Mouse (Mus musculus): Measurements from ENCODE around the gene Arhgap24. TPM values are rescaled to one million over a fixed set of nuclear protein-coding genes. Genes with fewer than 3 reads are reported as not detected.

The Arhgap24 gene
- total and polyA plus RNA-seq, 3 experiments, result 34.7 to 51.6 (median 47.9) TPM

DNA sequence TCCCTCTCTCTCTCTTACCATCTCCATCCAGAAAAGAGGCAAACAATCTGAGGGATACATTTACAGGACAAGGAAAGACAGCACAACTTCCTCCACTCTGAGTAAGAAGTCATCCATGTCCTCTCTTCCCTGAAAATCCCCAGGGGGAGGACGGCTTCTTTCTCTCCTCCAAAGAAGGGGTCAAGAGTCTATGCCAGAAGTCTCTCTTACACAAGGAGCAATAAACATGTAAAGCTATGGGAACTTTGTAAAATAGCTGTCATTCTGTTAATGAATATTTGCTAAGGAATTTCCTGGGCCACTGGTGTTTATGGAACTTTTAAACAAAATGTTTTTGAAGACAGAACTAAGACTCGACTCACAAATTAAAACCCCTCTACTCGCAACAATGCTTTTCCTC is 248.3 kb downstream of the Arhgap24 start:
- Histone ChIP-seq H3K9ac (ENCODE audit: insufficient read depth, low read depth) (no peak overlapping the region), H3K4me2 (ENCODE audit: insufficient read depth, low read depth, poor library complexity, severe bottlenecking) (no peak overlapping the region), H3K79me2 (replicated peaks; ENCODE audit: control insufficient read depth, extremely low read depth, insufficient read depth, poor library complexity, severe bottlenecking) (no peaks in the 10 kb centered on the region), H3K36me3 (replicated peaks in 1 of 2; ENCODE audit: control insufficient read depth in 1 of 2, insufficient read depth in 1 of 2, low read length in 1 of 2) (peaks cover 2 to 53% of the 10 kb centered on the region in 2 experiments), H3K27ac (ENCODE audit: insufficient read depth, low read depth) (no peak overlapping the region), H3K27me3 (replicated peaks) (no peaks in the 10 kb centered on the region), H3K4me1 (ENCODE audit: control insufficient read depth in 1 of 2, insufficient read depth in 2 of 2) (peaks cover 0 to 20% of the 10 kb centered on the region in 2 experiments; a peak in 2 of 4 replicates), H3K4me3 (replicated peaks in 1 of 3; ENCODE audit: low read depth in 2 of 3, low read length in 2 of 3, poor library complexity in 1 of 3) (no peak overlapping the region), H3K9me3 (replicated peaks; ENCODE audit: low read length) (no peaks in the 10 kb centered on the region)
- TF ChIP-seq ETS1 (conservative IDR thresholded peaks at IDR 0.05; ENCODE audit: low read depth, low read length), result no peak
- no peak for TF ChIP-seq JUN (IDR thresholded peaks at IDR 0.05; ENCODE audit: insufficient read depth, low read depth, low read length)
- TF ChIP-seq CHD1 (IDR thresholded peaks at IDR 0.05; ENCODE audit: low read depth, low read length), result no peak
- TF ChIP-seq KAT2A (IDR thresholded peaks at IDR 0.05; ENCODE audit: insufficient replicate concordance, low read length), result no peak
- TF ChIP-seq ELF1 (IDR thresholded peaks at IDR 0.05; ENCODE audit: low read depth, low read length), result no peak
- TF ChIP-seq EP300 (IDR thresholded peaks at IDR 0.05; ENCODE audit: low read length), result no peak
- no peak for TF ChIP-seq POLR2AphosphoS2 (IDR thresholded peaks at IDR 0.05; ENCODE audit: low read depth, low read length)
- no peak for TF ChIP-seq MEF2A (IDR thresholded peaks at IDR 0.05; ENCODE audit: borderline replicate concordance, low read depth, low read length)
- no peak for TF ChIP-seq RCOR1 (conservative IDR thresholded peaks at IDR 0.05; ENCODE audit: low read depth, low read length)
- no peak for TF ChIP-seq MAFK (IDR thresholded peaks at IDR 0.05; ENCODE audit: insufficient replicate concordance, low read length)
- TF ChIP-seq UBTF (IDR thresholded peaks at IDR 0.05; ENCODE audit: low read depth, low read length), result no peak
- no peak for TF ChIP-seq SIN3A (IDR thresholded peaks at IDR 0.05; ENCODE audit: low read length)
- no peak for TF ChIP-seq GABPA (IDR thresholded peaks at IDR 0.05; ENCODE audit: insufficient replicate concordance, low read depth, low read length)
- TF ChIP-seq USF2 (conservative IDR thresholded peaks at IDR 0.05; ENCODE audit: low read depth, low read length), result no peak
- TF ChIP-seq TBP (conservative IDR thresholded peaks at IDR 0.05; ENCODE audit: low read depth, low read length), result no peak
- no peak for TF ChIP-seq ZMIZ1 (IDR thresholded peaks at IDR 0.05; ENCODE audit: low read depth, low read length)
- TF ChIP-seq MAX (IDR thresholded peaks at IDR 0.05; ENCODE audit: low read length), result no peak
- no peak for TF ChIP-seq RAD21 (IDR thresholded peaks at IDR 0.05; ENCODE audit: low read depth, low read length)
- TF ChIP-seq ZKSCAN1 (IDR thresholded peaks at IDR 0.05; ENCODE audit: borderline replicate concordance, low read depth, low read length), result no peak
- no peak for DNase-seq (ENCODE audit: extremely low read depth)
- dilution Hi-C loops (cut with MboI; ENCODE audit: extremely low pct_ligation_motif_present, extremely low pct_unique_long_range_greater_than_20kb, low sequenced_read_pairs), result no loop called here
- in situ Hi-C loops (cut with MboI; ENCODE audit: low pct_ligation_motif_present, low pct_unique_long_range_greater_than_20kb, low sequenced_read_pairs), result no loop called here

DNA sequence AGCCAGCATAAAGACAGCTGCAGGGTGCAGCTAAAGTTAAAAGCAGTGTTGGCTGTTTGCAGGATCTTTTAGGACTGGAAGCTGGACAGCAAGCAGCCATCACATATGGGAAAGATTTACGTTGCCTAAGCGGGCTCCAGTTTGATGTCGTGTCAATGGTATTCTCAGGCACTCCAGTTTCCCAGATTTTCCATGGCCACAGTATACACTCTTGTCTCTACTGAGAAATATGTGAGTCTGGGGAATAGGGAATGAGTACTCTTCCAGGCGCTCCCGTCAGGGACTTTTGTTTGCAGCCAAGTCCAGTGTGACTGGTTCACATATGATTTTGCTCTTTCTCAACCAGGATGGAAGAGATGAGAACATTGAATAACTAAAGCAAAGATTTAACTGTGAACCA is 254.9 kb downstream of the Arhgap24 start:
- in situ Hi-C loops (cut with MboI; ENCODE audit: low pct_ligation_motif_present, low pct_unique_long_range_greater_than_20kb, low sequenced_read_pairs), result no loop called here
- H3K27me3 ChIP-seq (replicated peaks), result no peaks in the 10 kb centered on the region
- H3K9me3 ChIP-seq (replicated peaks; ENCODE audit: low read length), result no peaks in the 10 kb centered on the region
- H3K4me1 ChIP-seq (ENCODE audit: control insufficient read depth in 1 of 2, insufficient read depth in 2 of 2), result peaks cover 0 to 2% of the 10 kb centered on the region in 2 experiments; a peak in 1 of 4 replicates
- 0 out of 2 replicates have a peak, but pooled peaks cover 3% of the 10 kb centered on the region for H3K79me2 ChIP-seq (replicated peaks; ENCODE audit: control insufficient read depth, extremely low read depth, insufficient read depth, poor library complexity, severe bottlenecking)
- no peak overlapping the region for H3K4me2 ChIP-seq (ENCODE audit: insufficient read depth, low read depth, poor library complexity, severe bottlenecking)
- peaks cover 0 to 54% of the 10 kb centered on the region in 2 experiments for H3K36me3 ChIP-seq (replicated peaks in 1 of 2; ENCODE audit: control insufficient read depth in 1 of 2, insufficient read depth in 1 of 2, low read length in 1 of 2)
- no peak overlapping the region for H3K9ac ChIP-seq (ENCODE audit: insufficient read depth, low read depth)
- no peak for TF ChIP-seq TBP (conservative IDR thresholded peaks at IDR 0.05; ENCODE audit: low read depth, low read length)
- no peak for TF ChIP-seq USF2 (conservative IDR thresholded peaks at IDR 0.05; ENCODE audit: low read depth, low read length)
- no peak for TF ChIP-seq ETS1 (conservative IDR thresholded peaks at IDR 0.05; ENCODE audit: low read depth, low read length)
- TF ChIP-seq ELF1 (IDR thresholded peaks at IDR 0.05; ENCODE audit: low read depth, low read length), result no peak
- no peak for TF ChIP-seq JUN (IDR thresholded peaks at IDR 0.05; ENCODE audit: insufficient read depth, low read depth, low read length)
- no peak for TF ChIP-seq MYC (IDR thresholded peaks at IDR 0.05; ENCODE audit: low read depth, low read length)
- no peak for TF ChIP-seq CTCF (conservative IDR thresholded peaks at IDR 0.05 in 1 of 2, IDR thresholded peaks at IDR 0.05 in 1 of 2; ENCODE audit: low read depth in 2 of 2, low read length in 2 of 2)
- TF ChIP-seq JUND (conservative IDR thresholded peaks at IDR 0.05; ENCODE audit: low read depth, low read length), result no peak
- TF ChIP-seq SMC3 (IDR thresholded peaks at IDR 0.05; ENCODE audit: low read depth, low read length), result no peak
- no peak for TF ChIP-seq ZNF384 (IDR thresholded peaks at IDR 0.05; ENCODE audit: low read depth, low read length)
- H3K4me3 ChIP-seq (replicated peaks in 1 of 3; ENCODE audit: low read depth in 2 of 3, low read length in 2 of 3, poor library complexity in 1 of 3), result no peak overlapping the region
- DNase-seq (ENCODE audit: extremely low read depth), result no peak
- no peak overlapping the region for H3K27ac ChIP-seq (ENCODE audit: insufficient read depth, low read depth)
- dilution Hi-C loops (cut with MboI; ENCODE audit: extremely low pct_ligation_motif_present, extremely low pct_unique_long_range_greater_than_20kb, low sequenced_read_pairs), result no loop called here
